Mouse (Mus musculus) stomach, embryonic 16.5 days (tissue): Measurements from ENCODE around the gene Msi2. TPM values are rescaled to one million over a fixed set of nuclear protein-coding genes. Genes with fewer than 3 reads are reported as not detected.

Experiments used
- ATAC-seq: fragments of 200-750 bp; cut with Nextera tagmentation; 2 replicates; pipeline ENCODE4 v1.8.0; 2017; ENCODE audit warnings: moderate number of reproducible peaks, moderate TSS enrichment; ENCODE audit not compliant: insufficient read depth, low FRiP score
- H3K27ac ChIP-seq: fragments of 300-500 bp; sonication (generic); 2 replicates; pipeline ENCODE4 v1.5.1; 2014; ENCODE audit warnings: low read length
- H3K27me3 ChIP-seq: fragments of 300-500 bp; sonication (generic); 2 replicates; pipeline ENCODE4 v1.6.1; 2014; ENCODE audit warnings: low read length, control low read depth, mixed read lengths; ENCODE audit not compliant: control insufficient read depth, insufficient read depth
- H3K36me3 ChIP-seq: fragments of 300-500 bp; sonication (generic); 2 replicates; pipeline ENCODE4 v1.6.1; 2014; ENCODE audit warnings: low read length; ENCODE audit not compliant: control insufficient read depth, insufficient read depth
- H3K4me1 ChIP-seq: fragments of 300-500 bp; sonication (generic); 2 replicates; pipeline ENCODE4 v1.6.1; 2014; ENCODE audit warnings: low read length, control low read depth, mixed read lengths; ENCODE audit not compliant: control insufficient read depth, insufficient read depth
- H3K4me2 ChIP-seq: fragments of 300-500 bp; sonication (generic); 2 replicates; pipeline ENCODE4 v1.6.1; 2014; ENCODE audit warnings: low read depth, low read length, mixed read lengths
- H3K4me3 ChIP-seq: fragments of 300-500 bp; sonication (generic); replicated peaks from 2 replicates; pipeline ENCODE4 v1.5.1; 2014; ENCODE audit warnings: mild to moderate bottlenecking, low read length
- H3K9ac ChIP-seq: fragments of 300-500 bp; sonication (generic); 2 replicates; pipeline ENCODE4 v1.6.1; 2014; ENCODE audit warnings: low read length
- H3K9me3 ChIP-seq: fragments of 300-500 bp; sonication (generic); replicated peaks from 2 replicates; pipeline ENCODE4 v1.6.1; 2016; ENCODE audit warnings: low read length, control low read depth; ENCODE audit not compliant: control insufficient read depth
- WGBS: fragments of 180-500 bp; shearing (Covaris S2); extraction: QIAGEN DNeasy Blood & Tissue Kit; methylation state at CpG from one replicate; pipeline ENCODE4 v1.1.7; 2014; 5-methylcytosine and 5-hydroxymethylcytosine counted together
- polyA plus RNA-seq: library from polyadenylated mRNA; unstranded; fragments of >200 nt; fragmentation: Nextera tagmentation; extraction: Ambion mirVana; gene quantifications from 2 replicates; pipeline ENCODE4 v1.2.1, GENCODE M21; 2015

Msi2 gene
- polyA plus RNA-seq, 1 experiment from 2014 or later, result 11.7 TPM

DNA sequence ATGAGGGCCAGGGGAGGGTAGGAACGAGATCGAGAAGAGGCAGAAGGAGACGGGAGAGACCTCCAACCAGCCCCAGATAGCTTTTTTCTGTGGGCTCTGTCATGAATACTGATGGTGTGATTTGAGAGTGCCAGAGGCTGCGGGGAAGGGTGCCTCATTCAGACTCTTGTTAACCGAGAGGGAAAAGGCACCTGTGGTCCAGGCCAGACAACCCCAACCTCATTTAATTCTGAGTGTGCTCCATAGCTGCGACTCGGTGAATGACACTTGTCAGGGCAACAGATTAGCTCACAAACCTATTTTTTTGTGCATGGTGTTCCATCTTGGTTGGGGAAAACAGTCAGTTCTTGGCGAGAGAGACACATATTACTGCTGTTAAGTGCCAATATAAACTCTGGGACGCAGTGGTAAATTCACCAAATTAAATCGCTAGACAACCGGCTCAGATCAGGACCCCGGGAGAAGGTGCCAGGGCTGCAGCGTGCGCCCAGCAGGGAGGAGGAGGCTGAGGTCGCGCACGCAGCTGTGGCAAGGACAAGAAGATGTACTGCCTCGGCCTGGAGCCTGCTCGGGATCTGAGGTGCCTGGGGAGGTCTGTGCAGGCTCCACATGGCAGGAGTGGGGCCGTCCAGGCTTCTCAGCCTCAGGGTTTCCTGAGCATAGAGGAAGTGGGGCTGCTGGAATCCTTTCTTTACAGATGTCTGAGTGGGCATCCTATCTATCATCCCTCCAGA is 294.1 kb downstream of the Msi2 start:
- H3K4me3 ChIP-seq, result no peak overlapping the region
- H3K9me3 ChIP-seq, result no peaks in the 10 kb centered on the region
- WGBS, result 75% methylated on average over 20 of the region's 20 CpGs
- peaks cover 47% of the 10 kb centered on the region for H3K4me1 ChIP-seq
- H3K27me3 ChIP-seq, result no peaks in the 10 kb centered on the region
- H3K36me3 ChIP-seq, result no peaks in the 10 kb centered on the region
- H3K27ac ChIP-seq, result no peak overlapping the region
- H3K4me2 ChIP-seq, result no peak overlapping the region
- ATAC-seq, result no peak
- H3K9ac ChIP-seq, result no peak overlapping the region

DNA sequence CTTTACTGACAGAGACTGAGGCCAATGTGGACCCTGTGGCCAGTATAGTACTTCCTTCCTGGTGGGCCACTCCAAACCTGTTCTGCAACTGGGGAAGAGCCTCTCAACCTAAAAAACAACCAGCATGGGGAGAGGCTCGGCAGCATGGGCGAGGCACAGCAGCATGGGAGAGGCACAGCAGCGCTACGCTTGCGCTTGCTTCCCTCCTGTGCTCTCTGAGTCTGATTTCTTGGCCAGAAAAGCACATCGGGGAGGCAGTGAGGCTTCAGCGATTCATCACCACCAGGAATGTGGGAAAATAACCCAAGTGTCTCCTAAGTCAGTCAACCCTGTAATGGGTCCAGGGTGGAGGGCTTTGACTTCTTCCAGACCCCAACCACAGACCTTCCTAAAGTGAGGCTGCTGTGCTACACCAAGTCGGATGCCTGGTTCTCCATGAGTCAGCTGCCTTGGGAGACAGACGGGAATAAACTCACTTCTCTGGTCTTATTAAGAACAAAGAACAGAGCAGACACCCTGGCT is 297.2 kb downstream of the Msi2 start:
- no peaks in the 10 kb centered on the region for H3K9me3 ChIP-seq
- H3K27me3 ChIP-seq, result no peaks in the 10 kb centered on the region
- H3K4me2 ChIP-seq, result no peak overlapping the region
- H3K4me1 ChIP-seq, result peaks cover 50% of the 10 kb centered on the region
- H3K36me3 ChIP-seq, result no peaks in the 10 kb centered on the region
- WGBS, result 49% methylated on average over 9 of the region's 9 CpGs
- no peak overlapping the region for H3K4me3 ChIP-seq
- H3K9ac ChIP-seq, result no peak overlapping the region; the same call in 1 of the 2 replicates
- H3K27ac ChIP-seq, result peak overlapping the region; percentile 12; the same call in 1 of the 2 replicates
- ATAC-seq, result 0 out of 2 replicates have a peak, but pooled peaks have one; percentile 42

DNA sequence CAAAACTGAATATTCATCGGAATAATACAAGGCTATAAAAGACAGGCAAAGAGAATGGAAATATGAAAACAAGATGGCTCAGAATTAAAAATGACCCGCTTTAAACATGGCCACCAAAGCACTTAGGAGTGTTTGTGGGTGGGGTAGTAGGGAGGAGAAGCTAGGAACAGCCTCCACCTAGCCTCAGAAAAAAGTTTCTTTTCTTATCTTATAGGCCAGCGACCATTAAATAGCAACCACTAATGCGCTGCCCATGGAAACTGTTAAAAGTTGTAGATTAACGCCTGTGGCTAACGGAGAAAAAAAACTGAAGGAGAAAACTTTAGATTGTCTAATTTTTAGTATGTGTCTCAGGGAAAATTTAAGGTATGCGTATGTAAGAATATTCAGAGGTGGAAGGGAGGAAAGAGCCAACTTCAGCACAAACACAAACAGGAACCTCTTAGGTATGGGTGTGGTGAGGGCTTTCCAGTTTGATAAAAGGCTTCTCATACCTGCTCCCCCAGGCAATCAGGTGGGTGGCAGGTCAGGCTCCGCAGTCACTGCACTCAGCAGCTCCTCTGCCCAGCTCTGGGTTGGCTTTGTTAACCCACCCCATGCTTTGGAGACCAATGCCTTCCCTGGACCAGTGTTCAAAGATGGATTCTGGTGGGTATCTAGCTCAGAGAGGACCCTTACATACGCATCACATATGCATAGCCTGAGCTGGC is 298.5 kb downstream of the Msi2 start:
- Histone ChIP-seq H3K27me3 (no peaks in the 10 kb centered on the region), H3K27ac (no peak overlapping the region), H3K4me3 (no peak overlapping the region), H3K4me2 (no peak overlapping the region), H3K4me1 (peaks cover 39% of the 10 kb centered on the region), H3K9ac (no peak overlapping the region), H3K9me3 (no peaks in the 10 kb centered on the region), H3K36me3 (no peaks in the 10 kb centered on the region)
- no peak for ATAC-seq
- WGBS, result 74% methylated on average over 9 of the region's 9 CpGs

DNA sequence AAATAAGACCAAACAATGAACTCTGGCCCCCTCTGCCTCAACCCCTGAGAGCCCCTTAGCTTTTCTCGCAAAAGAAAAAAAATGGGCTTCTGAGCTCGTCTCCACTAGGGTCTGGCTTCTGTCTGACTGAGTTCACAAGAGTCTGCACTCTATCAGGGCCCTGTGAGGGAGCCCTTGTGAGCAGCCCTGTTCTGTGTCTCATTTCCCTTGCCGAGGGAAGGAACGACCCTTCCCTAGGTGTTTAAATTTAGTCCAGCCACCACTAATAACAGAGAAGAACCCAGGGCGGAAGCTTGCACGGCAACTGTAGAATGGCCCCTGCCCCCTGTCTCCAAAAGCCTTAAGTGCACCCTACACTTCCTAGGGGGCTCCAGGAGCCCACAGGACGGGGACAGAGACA is 299.2 kb downstream of the Msi2 start:
- 40% methylated on average over 7 of the region's 7 CpGs for WGBS
- peak overlapping the region; percentile 38; the same call in 1 of the 2 replicates for H3K27ac ChIP-seq
- no peak for ATAC-seq
- no peak overlapping the region for H3K4me3 ChIP-seq
- H3K4me2 ChIP-seq, result no peak overlapping the region
- H3K4me1 ChIP-seq, result peaks cover 39% of the 10 kb centered on the region
- no peak overlapping the region for H3K9ac ChIP-seq
- no peaks in the 10 kb centered on the region for H3K36me3 ChIP-seq
- no peaks in the 10 kb centered on the region for H3K9me3 ChIP-seq
- no peaks in the 10 kb centered on the region for H3K27me3 ChIP-seq

DNA sequence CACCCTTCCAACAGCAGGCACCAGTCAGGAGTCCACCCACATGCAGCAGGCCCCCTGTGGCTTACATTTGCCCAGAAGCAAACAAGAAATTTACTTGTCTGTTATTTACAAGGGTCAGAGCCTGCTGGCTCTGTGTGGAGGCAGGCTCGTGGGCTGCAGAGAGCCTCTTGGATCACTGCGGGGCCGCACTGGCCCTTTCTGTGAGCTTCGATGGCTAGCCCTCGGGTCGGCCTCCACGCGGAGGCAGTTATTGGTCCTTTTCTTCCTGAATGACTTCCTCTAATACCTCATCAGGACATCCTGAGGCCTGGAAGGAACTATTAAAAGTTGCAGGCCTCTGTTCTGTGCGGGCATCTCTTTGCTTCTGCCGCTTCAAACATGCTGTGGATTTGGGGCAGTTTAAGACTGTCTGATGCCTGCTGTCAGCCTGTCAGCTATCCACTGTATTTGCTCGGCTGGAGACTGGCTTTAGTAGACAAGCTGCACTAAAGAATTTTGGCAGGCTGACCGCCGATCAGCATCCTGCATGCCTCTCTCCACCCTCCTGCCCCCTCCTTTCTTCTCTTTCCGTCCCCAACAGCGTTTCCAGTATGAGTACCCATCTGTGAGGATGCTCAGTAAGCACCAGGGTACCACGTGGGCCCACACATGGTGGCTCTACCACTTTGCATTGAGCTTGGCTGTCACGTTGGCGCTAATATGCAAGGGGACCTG is 304.0 kb downstream of the Msi2 start:
- Histone ChIP-seq H3K27ac (no peak overlapping the region), H3K4me2 (no peak overlapping the region), H3K36me3 (no peaks in the 10 kb centered on the region), H3K27me3 (no peaks in the 10 kb centered on the region), H3K9ac (peak overlapping the region; percentile 24; the same call in 1 of the 2 replicates), H3K4me3 (no peak overlapping the region), H3K9me3 (no peaks in the 10 kb centered on the region), H3K4me1 (peaks cover 16% of the 10 kb centered on the region)
- ATAC-seq, result no peak
- WGBS, result 61% methylated on average over 18 of the region's 18 CpGs

DNA sequence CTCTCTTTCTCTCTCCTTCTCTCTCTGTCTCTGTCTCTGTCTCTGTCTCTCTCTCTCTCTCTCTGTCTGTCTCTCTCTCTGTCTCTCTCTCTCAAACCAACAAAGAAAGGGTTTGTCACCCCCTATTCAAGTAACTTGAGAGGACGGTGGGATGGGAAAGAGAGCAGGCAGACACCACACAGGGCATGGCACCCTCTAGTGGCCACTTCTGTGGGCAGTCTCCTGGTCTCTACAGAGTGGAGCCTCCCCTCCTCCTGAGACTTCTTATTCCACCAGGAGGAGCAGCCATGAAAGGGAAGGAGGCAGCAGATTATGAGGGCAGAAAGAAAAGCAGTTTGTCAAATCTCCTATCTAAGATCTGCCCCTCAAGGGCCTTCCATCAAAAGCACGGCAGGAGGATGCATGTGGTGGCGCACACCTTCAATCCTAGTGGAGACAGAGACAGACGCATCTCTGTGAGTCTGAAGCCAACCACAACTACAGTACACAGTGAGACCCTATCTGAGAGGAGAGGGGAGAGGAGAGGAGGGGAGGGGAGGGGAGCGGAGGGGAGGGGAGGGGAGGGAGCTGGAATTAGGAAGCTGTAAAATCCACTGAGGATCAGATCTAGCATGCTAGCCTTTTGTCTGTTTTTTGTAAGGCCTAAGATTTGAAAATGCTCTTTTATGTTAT is 305.8 kb downstream of the Msi2 start:
- Histone ChIP-seq H3K4me2 (no peak overlapping the region), H3K4me1 (peaks cover 8% of the 10 kb centered on the region), H3K9ac (no peak overlapping the region), H3K27ac (no peak overlapping the region), H3K4me3 (no peak overlapping the region), H3K36me3 (no peaks in the 10 kb centered on the region), H3K9me3 (no peaks in the 10 kb centered on the region), H3K27me3 (no peaks in the 10 kb centered on the region)
- ATAC-seq, result peak; percentile 76
- WGBS, result 52% methylated on average over 4 of the region's 5 CpGs

DNA sequence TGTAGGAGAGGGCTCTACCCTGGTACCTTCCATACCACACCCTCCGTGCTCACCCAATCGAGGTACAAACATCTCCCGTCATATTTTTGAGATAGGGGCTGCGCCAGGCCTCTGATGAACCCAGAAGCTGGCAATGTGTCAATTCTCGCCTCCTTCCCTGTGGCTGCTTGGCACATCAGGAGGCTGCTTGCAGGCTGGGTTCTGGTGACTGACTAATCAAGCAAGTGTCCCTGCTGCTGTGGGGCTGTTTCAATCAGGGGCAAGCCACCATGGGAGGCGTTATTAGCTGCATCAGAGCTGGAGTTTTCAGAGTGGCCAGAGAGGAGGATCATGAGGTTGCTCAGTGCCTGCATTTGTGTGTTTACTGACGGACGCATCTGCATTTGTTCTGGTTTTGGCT is 310.0 kb downstream of the Msi2 start:
- Histone ChIP-seq H3K9me3 (no peaks in the 10 kb centered on the region), H3K9ac (no peak overlapping the region), H3K4me2 (no peak overlapping the region), H3K27me3 (no peaks in the 10 kb centered on the region), H3K4me1 (peaks cover 26% of the 10 kb centered on the region), H3K27ac (no peak overlapping the region), H3K36me3 (no peaks in the 10 kb centered on the region), H3K4me3 (no peak overlapping the region)
- no peak for ATAC-seq
- 88% methylated on average over 8 of the region's 8 CpGs for WGBS

DNA sequence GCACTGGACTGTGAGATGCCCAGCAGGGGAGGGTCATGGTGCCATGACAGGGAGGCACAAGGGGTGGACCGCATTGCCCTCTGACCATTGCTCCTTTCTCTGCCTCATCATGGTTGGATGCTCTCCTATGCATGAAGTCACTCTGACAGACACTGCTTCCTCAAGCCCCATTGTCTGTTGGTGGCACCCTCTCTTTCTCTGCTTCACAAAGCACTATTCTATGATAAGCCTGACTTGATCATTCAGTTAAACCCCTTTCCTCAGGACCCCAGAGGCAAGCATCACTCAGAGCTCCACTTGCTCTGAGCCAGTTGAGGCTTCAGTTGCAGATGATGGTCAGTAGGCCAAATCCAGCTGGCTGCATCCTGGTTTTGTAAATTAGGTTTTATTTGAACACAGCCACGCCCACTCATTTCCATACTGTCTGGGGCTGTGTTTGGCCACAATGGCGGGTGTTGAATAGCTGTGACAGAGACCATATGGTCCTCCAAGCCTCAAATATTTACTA is 311.9 kb downstream of the Msi2 start:
- H3K4me3 ChIP-seq, result no peak overlapping the region
- H3K9ac ChIP-seq, result no peak overlapping the region
- no peaks in the 10 kb centered on the region for H3K27me3 ChIP-seq
- no peaks in the 10 kb centered on the region for H3K9me3 ChIP-seq
- no peak overlapping the region for H3K4me2 ChIP-seq
- WGBS, result 67% methylated on average over 3 of the region's 3 CpGs
- H3K4me1 ChIP-seq, result peaks cover 38% of the 10 kb centered on the region
- no peaks in the 10 kb centered on the region for H3K36me3 ChIP-seq
- ATAC-seq, result 0 out of 2 replicates have a peak, but pooled peaks have one; percentile 27
- no peak overlapping the region for H3K27ac ChIP-seq
